Mouse (Mus musculus) adrenal gland, postnatal 4 days (tissue): ENCODE results near the gene Slc45a1. TPM values are rescaled to one million over a fixed set of nuclear protein-coding genes. Genes with fewer than 3 reads are reported as not detected.

Experiments used
- DNase-seq, 2 experiments: peaks; one replicate each; pipeline ENCODE4 v3.0.0; 2021 to 2022; ENCODE audit warnings: low spot score in 2 of 2, mixed read lengths in 2 of 2
- total RNA-seq, 2 experiments: library from RNA; stranded (reverse); gene quantifications; 2 replicates each; pipeline ENCODE4 v1.2.3; 2021

Gene Slc45a1
- total RNA-seq, 2 experiments from 2014 or later, result 1.5 to 1.7 TPM

DNA sequence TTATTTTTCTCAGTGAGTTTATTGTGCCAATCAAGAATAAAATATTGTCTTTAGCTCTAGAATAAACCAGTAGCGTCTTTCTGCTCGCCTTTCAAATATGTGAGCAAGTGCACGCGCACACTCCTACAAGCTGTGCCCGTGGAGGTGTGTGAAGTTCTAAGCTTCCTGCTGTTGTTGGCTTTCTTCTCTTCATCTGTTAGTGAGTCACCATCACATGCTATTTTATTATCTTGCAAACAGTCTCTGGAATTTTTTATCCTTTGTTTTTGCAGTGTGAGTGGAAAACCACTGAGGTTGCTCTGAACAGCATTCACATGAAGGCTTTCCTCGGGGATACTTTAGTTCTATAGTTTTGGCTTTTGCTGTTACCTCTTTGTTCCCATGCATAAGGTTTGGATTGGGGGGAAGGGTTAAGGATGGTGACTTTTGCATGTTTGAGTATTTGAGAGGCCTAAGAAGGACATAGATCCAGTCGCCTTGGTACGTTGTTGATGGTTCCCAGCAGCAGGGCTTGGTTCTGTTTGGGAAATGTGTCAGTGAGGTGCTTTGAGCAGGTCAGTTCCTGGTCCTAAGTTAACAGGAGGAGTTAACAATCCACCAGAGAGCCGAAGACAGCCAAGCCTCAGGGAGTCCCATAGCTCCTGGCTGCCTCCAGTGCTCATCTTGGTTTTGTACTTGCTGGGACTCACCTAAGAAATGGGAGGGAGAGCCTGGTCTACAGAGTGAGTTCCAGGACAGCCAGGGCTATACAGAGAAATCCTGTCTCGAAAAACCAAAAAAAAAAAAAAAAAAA, 69.8 kb downstream of the Slc45a1 start:
- no peak for DNase-seq

Other genes with a start within 250 kb of the Slc45a1 start
- 10 to 100 TPM; 26.9 to 39.3 TPM for gene Errfi1, start 201.7 kb upstream of the Slc45a1 start, total RNA-seq